Mouse (Mus musculus): Measurements from ENCODE around the gene Pim3.
"Not testable (repeated sequence)": the region's sequence is repeated elsewhere in the genome, so short reads cannot be mapped to it uniquely, and the experiment has no call there.

The Pim3 gene

GRCm38 (mm10) chr15:88861772-88862622 lies at the start of gene Pim3:
Gene Pim3 (plus strand): TSS chr15:88862186.
- Histone ChIP-seq H3K36me3 (ENCODE audit: control insufficient read depth, insufficient read depth, low read length, poor library complexity, severe bottlenecking) (no peaks in the 10 kb centered on the region; the same call in 1 of the 2 replicates), H3K27me3 (ENCODE audit: control insufficient read depth, insufficient read depth, low read length, poor library complexity, severe bottlenecking) (no peaks in the 10 kb centered on the region)
- peak; percentile 98 for DNase-seq (ENCODE audit: low read depth, low spot score)

DNA sequence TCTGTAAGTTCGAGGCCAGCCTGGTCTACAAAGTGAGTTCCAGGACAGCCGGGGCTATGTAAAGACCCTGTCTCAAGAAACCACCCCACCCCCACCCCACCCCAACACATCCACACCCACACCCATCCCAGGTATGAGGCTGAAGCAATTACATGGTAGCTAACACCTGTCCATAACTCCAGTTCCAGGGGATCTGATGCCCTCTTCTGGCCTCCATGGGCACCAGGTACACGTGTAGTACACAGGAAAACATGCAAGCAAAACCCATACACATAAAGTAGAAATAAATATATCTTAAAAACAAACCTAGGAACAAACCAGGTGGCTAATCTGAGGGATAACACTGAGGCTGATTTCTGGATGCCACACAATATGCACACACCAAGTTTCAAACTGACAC lies 48.7 kb upstream of the Pim3 start:
- H3K36me3 ChIP-seq (ENCODE audit: control insufficient read depth, insufficient read depth, low read length, poor library complexity, severe bottlenecking): peaks cover 2% of the 10 kb centered on the region; the same call in 1 of the 2 replicates
- H3K27me3 ChIP-seq (ENCODE audit: control insufficient read depth, insufficient read depth, low read length, poor library complexity, severe bottlenecking): no peaks in the 10 kb centered on the region
- no peak for DNase-seq (ENCODE audit: low read depth, low spot score)

GRCm38 (mm10) chr15:88813873-88814272 lies 48.1 kb upstream of the Pim3 start:
- not testable (repeated sequence) for H3K36me3 ChIP-seq (ENCODE audit: control insufficient read depth, insufficient read depth, low read length, poor library complexity, severe bottlenecking); DNase-seq (ENCODE audit: low read depth, low spot score); H3K27me3 ChIP-seq (ENCODE audit: control insufficient read depth, insufficient read depth, low read length, poor library complexity, severe bottlenecking)

DNA sequence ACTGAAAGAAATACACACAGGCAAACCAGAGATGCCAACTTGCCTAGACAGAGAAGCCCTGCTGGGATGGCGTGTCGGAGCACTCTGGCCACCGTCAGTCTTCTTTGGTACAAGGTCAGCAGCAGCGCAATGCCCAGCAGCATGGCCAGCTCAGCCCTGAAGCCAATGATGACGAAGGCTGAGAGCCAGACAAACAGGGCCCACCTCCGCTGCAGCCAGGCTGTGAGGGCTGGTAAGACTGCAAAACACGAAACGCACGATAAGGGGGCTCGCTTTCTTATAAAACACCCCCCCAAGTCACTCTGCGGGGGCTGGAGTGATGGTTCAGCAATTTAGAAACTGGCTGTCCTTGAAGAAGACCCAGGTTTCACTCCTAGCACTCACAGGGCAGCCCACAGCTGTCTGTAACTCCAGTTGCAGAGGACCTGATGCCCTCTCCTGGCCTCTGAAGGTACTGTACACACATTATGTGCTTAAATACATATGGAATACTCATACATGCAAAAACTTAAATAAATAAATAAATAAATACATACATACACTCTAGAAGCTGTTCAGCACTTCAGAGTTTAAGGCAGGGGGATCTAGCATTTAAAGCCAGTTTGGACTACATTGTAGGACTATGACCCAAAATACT lies 47.5 kb upstream of the Pim3 start:
- peaks cover 2% of the 10 kb centered on the region; the same call in 1 of the 2 replicates for H3K36me3 ChIP-seq (ENCODE audit: control insufficient read depth, insufficient read depth, low read length, poor library complexity, severe bottlenecking)
- peak; percentile 35 for DNase-seq (ENCODE audit: low read depth, low spot score)
- H3K27me3 ChIP-seq (ENCODE audit: control insufficient read depth, insufficient read depth, low read length, poor library complexity, severe bottlenecking): no peaks in the 10 kb centered on the region

DNA sequence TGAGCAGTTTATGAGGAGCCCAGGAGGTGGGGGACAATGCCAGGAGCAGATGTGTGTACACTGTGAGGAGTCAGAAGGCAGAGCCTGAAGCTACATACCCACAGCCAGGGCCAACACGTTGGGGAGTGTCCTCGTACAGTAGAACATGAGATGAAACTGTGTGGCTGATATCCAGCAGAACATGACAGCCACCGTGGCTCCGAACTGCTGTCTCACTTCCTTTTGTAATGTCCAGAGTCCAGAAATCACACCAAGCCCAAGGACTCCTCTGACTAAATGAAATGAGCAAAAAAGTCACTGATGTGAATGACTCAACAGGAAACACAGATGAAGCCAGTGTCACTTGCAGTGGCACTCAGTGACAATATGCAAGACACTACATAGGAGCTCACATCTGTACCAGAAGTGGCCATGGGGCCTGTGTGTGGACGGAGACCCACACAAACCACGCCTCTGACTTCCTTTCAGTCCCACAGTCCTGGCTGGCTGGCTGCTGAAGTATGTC lies 46.7 kb upstream of the Pim3 start:
- DNase-seq (ENCODE audit: low read depth, low spot score): no peak
- peaks cover 2% of the 10 kb centered on the region; the same call in 1 of the 2 replicates for H3K36me3 ChIP-seq (ENCODE audit: control insufficient read depth, insufficient read depth, low read length, poor library complexity, severe bottlenecking)
- H3K27me3 ChIP-seq (ENCODE audit: control insufficient read depth, insufficient read depth, low read length, poor library complexity, severe bottlenecking): no peaks in the 10 kb centered on the region

DNA sequence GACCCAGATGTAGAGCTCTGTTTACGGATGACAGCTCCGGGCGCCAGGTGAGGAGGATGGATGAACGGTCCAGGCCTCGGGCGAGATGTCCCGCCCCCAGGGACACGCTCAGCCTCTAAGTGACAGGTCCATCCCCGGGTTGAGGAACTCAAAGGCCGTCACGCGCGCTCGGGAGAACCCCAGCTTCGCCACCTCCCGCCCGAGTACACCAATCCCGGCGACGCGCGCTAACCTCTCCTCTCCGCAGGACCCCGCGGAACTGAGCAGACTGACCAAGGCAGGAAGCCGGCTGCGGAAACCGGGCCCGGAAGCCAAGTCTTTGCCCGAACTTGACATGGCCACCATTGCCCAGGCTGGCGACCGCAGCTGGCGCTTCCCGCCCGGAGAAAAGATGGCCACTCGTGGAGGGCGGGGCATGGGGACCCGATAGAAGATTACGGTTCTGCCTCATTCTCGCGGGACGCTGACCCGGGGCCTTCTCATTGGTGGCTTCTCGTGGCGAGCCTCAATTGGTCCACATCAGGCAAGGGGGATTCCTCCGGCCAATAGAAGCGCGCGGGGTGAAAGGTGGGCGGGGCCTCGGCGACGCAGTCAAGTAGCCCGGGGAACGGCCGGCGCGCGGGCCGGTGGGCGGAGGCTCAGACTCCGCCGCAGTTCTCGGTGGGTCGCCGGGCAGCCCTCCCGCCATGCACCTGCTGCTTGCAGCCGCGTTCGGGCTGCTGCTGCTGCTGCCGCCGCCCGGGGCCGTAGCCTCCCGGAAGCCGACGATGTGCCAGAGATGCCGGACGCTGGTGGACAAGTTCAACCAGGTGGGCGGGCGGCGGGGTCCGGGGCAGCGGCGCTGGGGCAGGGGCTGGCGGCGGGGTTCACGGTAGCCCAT lies 42.7 kb upstream of the Pim3 start, which contains the start of the genes Alg12 and Creld2:
Alg12 (minus strand) TSS at position 293 of the 880 bp plus-strand sequence.
Creld2 (plus strand) TSS at position 621 of the 880 bp plus-strand sequence.
- no peaks in the 10 kb centered on the region for H3K36me3 ChIP-seq (ENCODE audit: control insufficient read depth, insufficient read depth, low read length, poor library complexity, severe bottlenecking)
- no peaks in the 10 kb centered on the region for H3K27me3 ChIP-seq (ENCODE audit: control insufficient read depth, insufficient read depth, low read length, poor library complexity, severe bottlenecking)
- DNase-seq (ENCODE audit: low read depth, low spot score): peak; percentile 99

DNA sequence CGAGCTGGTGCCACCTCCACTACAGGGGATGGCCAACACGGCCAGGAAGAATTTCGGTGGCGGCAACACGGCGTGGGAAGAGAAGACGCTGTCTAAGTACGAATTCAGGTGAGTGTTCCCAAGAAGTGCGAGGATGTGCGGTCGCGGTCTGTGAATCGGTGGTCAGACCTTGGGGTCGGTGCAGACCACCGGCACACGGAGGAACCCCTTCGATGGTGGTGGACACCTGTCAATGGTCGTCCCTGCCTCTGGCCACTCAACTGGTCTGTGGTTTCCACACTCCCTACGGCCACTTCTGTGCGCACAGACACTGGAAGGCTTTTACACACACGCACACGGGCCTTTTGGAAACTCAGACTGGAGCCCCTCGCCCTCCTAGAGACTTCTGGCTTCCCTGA lies 42.1 kb upstream of the Pim3 start:
- Histone ChIP-seq H3K36me3 (ENCODE audit: control insufficient read depth, insufficient read depth, low read length, poor library complexity, severe bottlenecking) (no peaks in the 10 kb centered on the region; the same call in 1 of the 2 replicates), H3K27me3 (ENCODE audit: control insufficient read depth, insufficient read depth, low read length, poor library complexity, severe bottlenecking) (no peaks in the 10 kb centered on the region)
- no peak for DNase-seq (ENCODE audit: low read depth, low spot score)

- no peak for DNase-seq (ENCODE audit: low read depth, low spot score)
- H3K36me3 ChIP-seq (ENCODE audit: control insufficient read depth, insufficient read depth, low read length, poor library complexity, severe bottlenecking): no peaks in the 10 kb centered on the region; the same call in 1 of the 2 replicates
- H3K27me3 ChIP-seq (ENCODE audit: control insufficient read depth, insufficient read depth, low read length, poor library complexity, severe bottlenecking): no peaks in the 10 kb centered on the region
Measured at GRCm38 (mm10) chr15:88821403-88821802, 40.6 kb upstream of the Pim3 start.

- H3K36me3 ChIP-seq (ENCODE audit: control insufficient read depth, insufficient read depth, low read length, poor library complexity, severe bottlenecking): no peaks in the 10 kb centered on the region; the same call in 1 of the 2 replicates
- DNase-seq (ENCODE audit: low read depth, low spot score): no peak
- no peaks in the 10 kb centered on the region for H3K27me3 ChIP-seq (ENCODE audit: control insufficient read depth, insufficient read depth, low read length, poor library complexity, severe bottlenecking)
Measured at GRCm38 (mm10) chr15:88822513-88822912, 39.5 kb upstream of the Pim3 start.

- Histone ChIP-seq H3K27me3 (ENCODE audit: control insufficient read depth, insufficient read depth, low read length, poor library complexity, severe bottlenecking) (no peaks in the 10 kb centered on the region), H3K36me3 (ENCODE audit: control insufficient read depth, insufficient read depth, low read length, poor library complexity, severe bottlenecking) (no peaks in the 10 kb centered on the region; the same call in 1 of the 2 replicates)
- DNase-seq (ENCODE audit: low read depth, low spot score): no peak
Measured at GRCm38 (mm10) chr15:88823376-88823775, 38.6 kb upstream of the Pim3 start.

- no peaks in the 10 kb centered on the region for H3K27me3 ChIP-seq (ENCODE audit: control insufficient read depth, insufficient read depth, low read length, poor library complexity, severe bottlenecking)
- DNase-seq (ENCODE audit: low read depth, low spot score): no peak
- H3K36me3 ChIP-seq (ENCODE audit: control insufficient read depth, insufficient read depth, low read length, poor library complexity, severe bottlenecking): no peaks in the 10 kb centered on the region; the same call in 1 of the 2 replicates
Measured at GRCm38 (mm10) chr15:88827466-88827865, 34.5 kb upstream of the Pim3 start.

DNA sequence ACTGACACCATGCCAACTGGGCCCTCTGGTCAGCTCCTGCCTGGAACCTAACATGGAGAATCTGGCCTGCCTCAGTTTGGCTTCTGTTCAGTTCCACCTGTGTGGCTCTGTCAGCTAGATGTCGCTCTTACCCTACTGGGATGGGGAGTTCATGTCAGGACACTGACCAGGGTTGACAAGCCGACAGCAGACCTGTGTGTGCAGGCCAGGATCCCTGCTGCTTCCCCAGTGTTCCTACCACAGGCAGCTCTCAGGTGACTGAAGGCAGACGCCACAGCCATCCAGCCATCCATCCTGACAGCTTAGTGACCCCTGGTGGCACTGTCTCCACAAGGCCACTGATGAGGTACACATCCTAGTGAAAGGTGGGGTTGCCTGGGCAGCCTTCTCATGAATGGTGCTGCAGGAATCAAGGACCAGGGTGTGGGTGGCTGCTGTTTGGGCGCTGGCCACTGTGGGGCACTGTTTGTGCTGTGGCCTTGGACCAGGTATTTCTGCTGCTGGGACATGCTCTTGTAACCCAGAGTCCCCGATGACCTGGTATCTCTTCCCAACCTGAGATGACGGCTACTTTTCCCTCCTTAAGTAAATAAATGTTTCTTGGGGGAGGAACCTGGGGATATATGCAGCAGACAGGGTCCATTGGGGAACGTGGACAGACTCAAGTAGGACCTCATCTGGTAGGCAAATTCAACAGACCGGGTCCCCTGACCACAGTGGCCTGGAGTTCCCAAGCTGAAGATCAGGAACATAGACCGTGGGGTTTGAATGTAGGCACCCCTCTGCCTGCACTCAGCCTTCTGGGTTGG lies 33.8 kb upstream of the Pim3 start:
- no peaks in the 10 kb centered on the region; the same call in 1 of the 2 replicates for H3K36me3 ChIP-seq (ENCODE audit: control insufficient read depth, insufficient read depth, low read length, poor library complexity, severe bottlenecking)
- DNase-seq (ENCODE audit: low read depth, low spot score): peak; percentile 75
- H3K27me3 ChIP-seq (ENCODE audit: control insufficient read depth, insufficient read depth, low read length, poor library complexity, severe bottlenecking): no peaks in the 10 kb centered on the region

DNA sequence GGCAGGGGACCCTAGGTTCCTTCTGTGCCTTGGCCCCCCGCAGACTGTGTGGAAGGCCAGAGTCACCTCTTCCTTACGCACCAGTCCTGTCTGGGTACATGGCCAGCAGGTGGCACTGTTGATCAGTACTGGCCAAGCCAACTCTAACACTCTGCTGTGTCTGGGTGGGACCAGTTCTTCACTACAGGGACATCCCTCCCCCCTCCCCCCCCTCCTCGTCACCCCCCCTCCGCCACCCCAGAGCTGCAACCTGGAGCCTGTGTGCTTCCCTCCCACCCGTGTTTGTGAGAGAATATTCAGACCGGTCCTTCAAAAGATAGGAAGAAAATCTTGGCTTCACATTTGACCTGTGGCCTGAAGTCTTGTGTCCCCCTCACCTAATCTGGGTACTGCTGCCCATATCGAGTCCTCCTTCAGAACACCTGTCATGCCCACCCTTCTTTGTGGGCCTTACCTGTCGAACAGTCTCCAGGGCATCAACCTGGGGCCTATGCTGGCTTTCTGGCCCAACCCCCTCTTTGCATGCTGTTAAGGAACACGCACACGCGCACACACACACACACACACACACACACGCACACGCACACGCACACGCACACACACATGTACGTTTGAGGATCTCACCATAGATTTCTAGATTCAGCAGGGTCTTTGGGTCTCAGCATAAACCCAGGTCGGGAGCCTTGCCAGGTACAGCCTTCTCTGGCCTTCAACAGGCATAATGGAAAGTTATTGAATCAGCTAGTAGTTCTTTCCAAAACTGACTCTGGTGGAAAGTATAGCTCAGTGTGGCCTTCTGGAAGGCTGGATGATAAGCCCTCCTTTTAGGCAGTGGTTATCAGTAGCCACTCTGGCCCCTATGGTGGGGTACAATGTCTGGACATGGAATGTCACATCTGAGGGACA lies 32.9 kb upstream of the Pim3 start:
- Histone ChIP-seq H3K36me3 (ENCODE audit: control insufficient read depth, insufficient read depth, low read length, poor library complexity, severe bottlenecking) (no peaks in the 10 kb centered on the region; the same call in 1 of the 2 replicates), H3K27me3 (ENCODE audit: control insufficient read depth, insufficient read depth, low read length, poor library complexity, severe bottlenecking) (no peaks in the 10 kb centered on the region)
- peak; percentile 94 for DNase-seq (ENCODE audit: low read depth, low spot score)

All from splenic B cell, adult 2 months (primary cell).